Mouse (Mus musculus): ENCODE results near the gene Vmn2r59.
"Not testable (repeated sequence)": the region's sequence is repeated elsewhere in the genome, so short reads cannot be mapped to it uniquely, and the experiment has no call there.

Gene Vmn2r59

GRCm38 (mm10) chr7:42058923-42059322 lies at the start of gene Vmn2r59:
Vmn2r59 (minus strand) TSS chr7:42059023.
- no peak for DNase-seq (ENCODE audit: low read depth, low spot score)

- DNase-seq (ENCODE audit: low read depth, low spot score): no peak
Observed at GRCm38 (mm10) chr7:42107470-42107869, 48.6 kb upstream of the Vmn2r59 start, which contains the start of gene Vmn2r60. Vmn2r60 (plus strand) TSS chr7:42107770.

- not testable (repeated sequence) for DNase-seq (ENCODE audit: low read depth, low spot score)
Observed at GRCm38 (mm10) chr7:42107061-42107460, 48.2 kb upstream of the Vmn2r59 start.
